Mouse (Mus musculus) neural tube, embryonic 10.5 days (tissue): ENCODE measurements at regions not wholly inside any gene's neighbourhood (a gene's known extent, or its start where the extent isn't known, plus 50 kb on each side); places are given as distances from the start of the nearest gene placed in this dataset.

Source experiments
- DNase-seq: peaks from one replicate; pipeline ENCODE4 v3.0.0-alpha.2; 2017; ENCODE audit warnings: low spot score; ENCODE audit errors: extremely low spot score

DNA sequence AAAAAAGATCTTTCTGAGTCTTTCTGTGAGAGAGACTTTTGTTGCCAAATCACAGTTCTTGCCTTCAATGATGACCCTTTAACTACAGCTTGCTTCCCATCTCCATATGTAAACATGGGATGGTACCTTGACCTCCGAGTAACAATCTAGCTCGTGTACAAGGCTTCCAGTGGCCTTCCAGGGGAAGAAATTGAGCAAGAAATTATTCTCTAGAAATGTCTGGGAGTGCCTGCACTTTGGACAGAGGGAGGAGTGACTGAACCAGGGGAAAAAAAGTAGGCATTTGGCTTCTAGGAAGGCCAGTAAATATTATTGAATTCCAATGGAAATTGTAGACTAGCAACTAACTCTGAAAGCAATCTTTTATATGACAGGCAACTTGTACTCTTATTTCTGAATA is 287.8 kb upstream of the Mpdz start:
- DNase-seq: no peak

DNA sequence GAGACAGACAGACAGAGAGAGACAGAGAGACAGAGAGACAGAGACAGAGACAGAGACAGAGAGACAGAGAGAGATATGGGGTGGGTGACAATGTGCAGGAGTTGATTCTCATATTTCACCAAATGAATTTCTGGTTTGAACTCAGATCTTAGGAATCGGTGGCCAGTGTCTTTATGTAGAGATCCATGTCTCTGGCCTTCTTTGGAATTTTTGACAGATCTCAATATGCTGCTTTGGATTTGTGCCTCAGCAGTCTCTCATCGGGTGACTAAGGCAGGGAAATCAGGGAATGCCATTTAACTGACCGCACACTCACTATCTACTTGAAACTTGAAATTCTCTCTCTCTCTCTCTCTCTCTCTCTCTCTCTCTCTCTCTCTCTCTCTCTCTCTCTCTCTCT is 286.3 kb upstream of the Mpdz start:
- no peak for DNase-seq

DNA sequence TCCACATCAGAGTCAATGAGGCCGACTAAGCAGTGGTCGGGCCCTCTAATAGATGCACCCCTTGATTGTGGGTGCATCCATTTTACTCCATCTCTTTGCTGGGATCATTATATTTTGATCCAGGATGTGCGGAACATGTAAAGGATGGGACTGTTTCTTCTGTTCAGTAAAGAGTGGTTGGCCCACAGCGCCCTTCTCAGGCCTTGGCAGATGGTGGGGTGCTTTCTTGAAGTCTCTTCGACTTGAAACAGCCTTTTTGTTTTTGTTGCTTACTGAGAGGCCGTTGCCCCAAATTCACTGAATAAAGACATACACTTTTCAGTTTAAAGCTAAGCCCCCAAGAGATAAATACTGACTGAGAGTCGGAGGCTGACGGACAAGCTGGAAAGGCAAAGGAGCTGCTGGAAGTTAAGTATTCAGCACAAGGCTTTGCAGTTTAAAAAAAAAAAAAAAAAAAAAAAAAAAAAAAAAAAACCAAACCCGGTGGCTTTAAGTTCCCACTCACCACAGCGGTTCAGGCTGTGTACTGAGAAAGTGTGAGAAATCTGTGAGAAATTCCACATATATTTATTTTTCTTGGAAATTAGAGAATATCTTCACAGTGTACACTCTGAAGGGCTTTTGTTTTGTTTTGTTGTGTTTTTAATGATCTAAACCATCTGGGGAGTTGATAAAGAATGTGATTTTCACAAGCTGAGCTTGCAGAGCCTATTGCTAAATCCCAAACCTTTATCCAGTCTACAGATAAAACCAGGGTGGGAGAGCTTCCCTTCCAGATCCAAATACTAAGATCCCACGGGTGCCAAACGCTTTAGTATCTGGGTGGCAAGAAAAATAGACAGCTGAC is 285.3 kb upstream of the Mpdz start:
- DNase-seq: no peak

DNA sequence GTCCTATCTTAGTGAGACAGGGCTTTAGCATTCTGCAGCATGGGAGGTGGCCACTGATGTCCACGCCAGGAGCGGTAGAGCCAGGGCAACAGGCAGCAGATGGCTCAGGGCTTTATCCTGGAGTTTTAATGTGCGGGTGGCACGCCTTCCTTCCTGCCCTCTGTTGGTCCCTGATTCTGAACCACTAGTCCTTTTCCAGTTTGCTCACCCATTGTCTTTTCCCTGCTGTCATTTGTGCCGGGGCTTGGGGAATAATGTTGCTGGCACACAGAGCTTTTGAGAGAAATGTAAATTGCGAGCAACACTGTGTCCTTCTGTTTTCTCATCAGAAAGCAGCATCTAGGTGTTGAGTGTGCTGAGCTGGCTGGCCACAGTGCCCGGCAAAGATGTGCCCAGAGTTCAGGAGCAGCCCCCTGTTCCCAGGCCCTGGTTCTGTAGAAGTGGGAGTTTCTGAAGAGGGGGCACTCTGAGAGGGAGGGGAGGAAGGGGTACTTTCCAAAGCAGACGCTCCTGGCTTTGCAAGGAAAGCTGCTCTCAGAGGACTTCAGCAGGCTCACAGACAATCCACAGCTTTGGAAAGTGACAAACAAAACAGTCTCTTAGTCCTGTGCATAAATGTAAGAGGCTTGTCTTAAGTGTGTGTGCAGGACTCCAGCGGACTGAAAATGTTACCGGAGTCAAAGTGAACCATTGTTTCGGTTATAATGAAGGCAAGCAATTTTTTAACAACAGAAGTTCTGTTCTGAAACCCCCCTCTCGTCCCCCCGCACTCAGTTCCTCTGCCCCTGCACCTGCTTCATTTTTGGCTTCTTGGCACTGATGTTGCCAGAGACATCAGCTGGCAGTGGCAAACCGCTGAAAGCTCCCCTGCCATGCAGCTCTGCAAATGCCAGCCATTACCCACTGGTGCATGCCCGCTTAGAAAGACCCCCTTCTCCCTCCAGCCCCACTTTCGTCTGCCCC is 284.4 kb upstream of the Mpdz start:
- peak; percentile 17 for DNase-seq

DNA sequence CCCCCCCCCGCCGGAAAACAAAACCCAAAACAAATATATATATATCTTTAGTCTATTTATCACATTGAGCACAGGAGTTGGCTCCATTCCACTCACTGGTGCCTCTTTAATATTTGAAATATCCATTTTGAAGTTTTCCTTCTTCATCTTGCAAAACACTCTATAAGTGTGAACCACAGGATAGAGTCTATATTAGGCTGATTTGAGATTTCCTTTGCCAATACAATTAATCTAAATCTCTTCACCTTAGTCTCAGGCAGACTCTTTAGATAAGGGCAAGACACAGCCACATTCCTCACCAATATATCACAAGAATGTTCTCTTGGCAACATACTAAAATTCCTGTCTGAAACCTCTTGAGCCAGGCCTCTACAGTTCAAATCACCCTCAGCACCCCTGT is 282.1 kb upstream of the Mpdz start:
- DNase-seq: no peak

DNA sequence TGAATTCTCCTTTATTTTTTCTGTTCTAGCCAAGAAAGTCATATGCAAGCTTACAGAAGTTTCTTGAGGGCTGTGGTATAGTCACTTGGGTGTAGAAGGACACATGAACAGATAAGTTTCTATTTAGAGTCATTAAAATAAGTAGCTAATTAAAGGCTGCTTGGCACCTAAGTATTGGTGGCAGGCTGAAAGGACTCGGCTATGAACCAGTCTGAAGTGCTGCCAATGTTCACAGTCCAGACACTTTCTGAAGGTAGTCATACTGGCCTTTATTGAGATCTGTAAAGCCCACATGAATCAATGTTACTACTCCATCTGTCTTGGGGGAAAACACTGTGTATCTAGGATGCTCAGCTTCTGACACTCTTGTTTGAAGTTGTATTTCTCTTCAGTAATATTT is 269.8 kb upstream of the Mpdz start:
- DNase-seq: no peak

DNA sequence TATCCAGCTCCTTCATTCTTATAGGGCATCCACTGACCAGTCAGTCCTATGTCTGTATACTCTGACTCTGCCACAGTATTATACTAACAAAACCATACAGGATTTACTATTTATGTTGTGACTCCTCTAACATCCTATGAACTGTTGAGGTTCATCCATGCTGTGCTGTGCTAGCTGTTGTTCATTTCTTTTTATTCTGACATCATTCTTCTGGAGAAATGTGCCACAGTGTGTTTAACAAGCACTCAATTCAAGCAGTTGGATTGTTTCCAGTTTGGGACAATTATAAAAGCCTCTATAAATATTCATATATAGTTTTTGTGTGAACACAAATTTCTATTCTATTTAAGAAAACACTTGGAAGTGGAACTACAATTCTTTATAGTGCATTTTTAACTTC is 252.6 kb upstream of the Mpdz start:
- no peak for DNase-seq

DNA sequence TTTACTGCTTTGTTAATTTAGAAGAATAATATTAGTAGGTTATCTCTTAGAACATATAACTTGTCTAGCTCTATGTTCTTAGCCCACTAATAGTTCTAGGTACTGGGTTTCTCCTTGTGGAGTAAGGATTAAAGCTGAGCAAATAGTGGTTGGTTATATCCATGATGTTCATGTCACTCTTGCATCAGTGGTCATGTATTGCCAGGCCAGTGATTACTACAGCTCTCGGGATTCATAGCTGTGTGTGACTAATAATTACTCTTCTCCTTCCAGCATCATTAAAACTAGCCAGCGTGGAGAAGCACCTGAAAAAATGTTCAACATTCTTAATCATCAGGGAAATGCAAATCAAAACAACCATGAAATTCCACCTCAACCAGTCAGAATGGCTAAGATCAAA is 234.6 kb upstream of the Mpdz start:
- DNase-seq: no peak

DNA sequence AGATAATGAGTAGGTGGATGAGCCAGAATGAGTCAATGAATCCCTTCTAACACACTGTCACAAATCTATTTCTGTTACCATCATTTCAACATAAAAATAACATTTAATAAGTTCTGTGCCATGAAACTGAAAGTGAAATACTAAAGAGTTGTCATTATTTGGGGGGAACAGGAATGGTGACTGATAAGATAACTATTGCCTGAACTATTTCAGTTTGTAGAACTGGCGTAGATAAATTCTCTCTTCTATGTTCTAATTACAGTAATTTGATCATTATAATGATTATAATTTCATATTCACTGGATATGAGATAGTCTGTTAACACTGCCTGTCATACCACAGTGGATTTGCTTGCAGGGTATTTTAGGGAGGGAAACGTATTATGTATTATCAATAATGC is 232.3 kb upstream of the Mpdz start:
- DNase-seq: no peak

DNA sequence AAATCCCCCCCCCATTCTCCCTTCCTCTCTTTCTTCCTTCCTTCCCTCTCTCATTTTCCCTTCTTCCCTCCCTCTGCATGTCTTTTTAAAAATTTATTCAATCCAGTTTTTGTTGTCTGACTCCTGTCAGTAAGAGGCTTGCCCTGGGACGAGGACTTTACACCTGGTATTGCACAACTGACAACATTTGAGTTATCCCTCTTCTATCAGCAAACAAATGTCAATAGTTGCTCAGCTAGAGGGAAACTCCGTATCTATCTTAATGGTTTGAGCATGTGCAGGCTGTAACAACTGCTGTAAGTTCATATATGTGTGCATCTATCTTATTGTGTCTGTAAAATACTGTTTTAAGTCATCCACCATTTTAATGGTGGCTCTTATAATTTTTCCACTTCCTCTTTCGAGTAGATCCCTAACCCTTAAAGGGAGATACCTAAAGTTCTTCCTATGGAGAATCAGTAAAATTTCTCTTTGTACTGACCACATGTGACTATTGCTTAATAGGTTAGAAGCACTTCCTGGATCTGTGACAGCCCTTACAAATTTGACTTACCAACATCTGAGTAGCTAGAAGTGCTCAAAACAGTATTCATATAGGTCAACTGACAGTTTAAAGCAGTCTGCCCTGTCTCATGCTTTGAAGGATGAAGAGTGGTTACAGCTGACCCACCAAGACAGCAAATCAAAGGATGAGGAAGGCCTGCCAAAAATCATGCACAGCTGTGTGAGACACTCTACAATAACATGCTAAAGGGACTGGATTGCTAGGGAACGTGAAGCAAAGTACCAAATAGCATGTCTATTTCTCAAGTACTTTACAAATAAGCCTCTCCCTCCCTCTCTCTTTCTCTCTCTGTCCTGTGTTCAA is 231.0 kb upstream of the Mpdz start:
- DNase-seq: no peak

DNA sequence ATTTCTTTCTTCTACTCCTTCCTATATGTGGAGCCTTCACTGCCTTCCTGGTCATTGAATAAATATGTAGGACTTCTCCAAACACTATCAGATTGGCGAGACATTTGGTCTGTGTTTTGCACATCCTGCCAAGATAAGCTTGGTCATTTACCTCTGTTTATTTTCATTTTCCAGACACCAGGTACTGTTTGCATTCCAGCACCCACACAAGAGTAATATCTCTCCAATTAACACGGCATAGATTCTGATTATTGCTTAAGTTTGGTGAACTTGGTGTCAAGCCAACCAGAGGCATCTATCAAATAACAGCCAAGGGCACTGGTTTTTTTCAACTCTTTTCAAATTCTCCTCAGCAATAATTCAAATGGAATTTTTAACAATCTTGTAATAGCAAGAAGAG is 229.4 kb upstream of the Mpdz start:
- no peak for DNase-seq

DNA sequence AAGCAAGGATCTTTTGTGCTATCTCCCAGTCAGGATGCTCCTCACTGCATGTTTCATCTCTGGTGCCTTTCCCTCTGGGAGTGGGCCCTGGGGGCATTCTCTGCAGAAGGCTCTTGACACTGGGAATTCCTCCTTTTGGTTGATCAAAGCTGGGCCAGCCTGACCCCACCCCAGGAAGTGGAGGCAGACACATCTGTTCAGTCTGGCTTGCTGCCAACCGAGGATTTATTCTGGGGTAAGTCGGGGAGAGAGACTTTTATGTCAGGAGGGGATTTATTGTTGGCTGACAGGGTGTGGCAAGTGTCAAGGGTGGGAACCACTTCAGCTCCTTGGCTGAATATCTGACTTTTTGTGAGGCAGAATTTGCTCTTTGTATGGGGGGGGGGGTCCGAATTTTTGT is 226.6 kb upstream of the Mpdz start:
- peak; percentile 63 for DNase-seq

DNA sequence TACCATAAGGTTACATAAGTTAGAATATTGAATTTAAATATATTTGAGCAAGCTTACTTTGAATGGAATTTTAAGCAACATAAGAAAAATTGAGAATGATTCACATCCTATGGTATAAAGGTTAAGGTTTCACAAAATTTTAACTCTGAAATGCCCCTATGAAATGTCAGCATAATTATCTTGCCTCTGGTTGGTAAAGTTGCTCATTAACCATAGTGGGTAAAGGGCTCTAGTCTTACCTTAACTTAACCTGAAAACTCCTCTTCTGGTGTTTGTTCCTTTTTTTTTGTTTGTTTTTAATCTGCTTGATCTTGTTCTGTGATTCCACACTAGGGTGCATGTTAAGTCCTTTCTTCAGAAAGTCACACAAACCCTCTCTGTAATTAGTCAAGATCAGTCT is 218.5 kb upstream of the Mpdz start:
- no peak for DNase-seq

DNA sequence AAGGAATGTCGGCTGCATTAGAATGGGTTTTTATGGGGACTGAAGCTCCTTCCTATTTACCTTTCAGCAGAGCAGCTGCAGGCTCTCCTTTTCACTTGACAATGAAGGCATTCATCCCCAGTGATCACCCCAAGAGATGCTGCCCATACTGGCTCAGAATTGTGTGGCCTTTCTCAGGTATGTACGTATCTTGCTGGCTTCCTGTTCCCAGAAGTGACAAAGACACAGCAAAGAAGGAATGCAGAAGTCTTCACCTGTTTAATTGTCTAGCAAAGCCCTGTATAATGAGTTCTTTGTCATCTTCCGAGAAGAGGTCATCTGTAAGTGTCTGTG is 185.8 kb upstream of the Mpdz start:
- DNase-seq: no peak

DNA sequence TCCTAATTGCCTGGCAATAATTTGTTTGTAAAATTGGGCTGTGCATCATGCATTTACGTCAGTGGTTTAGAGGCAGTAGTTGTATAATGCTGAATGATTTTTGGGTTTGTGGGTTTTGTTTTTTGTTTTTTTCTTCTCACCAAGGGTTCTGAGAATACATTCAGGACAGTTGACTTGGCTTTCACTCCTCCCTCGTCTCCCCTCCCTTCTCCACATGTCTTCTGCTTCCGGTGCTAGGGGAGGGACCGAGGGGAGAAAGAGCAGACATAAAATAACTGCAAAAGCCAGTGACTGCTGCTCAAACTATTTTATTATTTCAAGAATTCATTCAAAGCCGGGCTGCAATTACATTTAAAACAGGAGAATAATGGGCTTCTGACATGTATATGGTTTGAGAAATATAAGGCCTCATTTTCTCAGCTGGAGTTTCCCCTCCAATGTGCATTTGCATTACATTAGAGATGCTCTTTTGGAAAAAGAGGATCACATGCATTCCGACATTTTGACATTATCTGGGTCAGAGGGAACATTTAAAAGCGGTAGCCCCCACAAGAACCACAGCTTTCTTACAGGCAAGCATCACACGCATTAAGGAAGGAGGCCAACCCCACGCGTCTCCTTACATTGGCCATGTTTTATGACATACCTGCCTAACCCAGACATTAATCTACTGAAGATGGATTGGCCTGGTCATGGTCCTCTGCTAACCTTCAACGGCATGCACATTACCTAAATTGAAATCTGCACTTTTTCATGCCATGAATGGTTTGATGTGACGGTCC is 185.3 kb upstream of the Mpdz start:
- DNase-seq: no peak

DNA sequence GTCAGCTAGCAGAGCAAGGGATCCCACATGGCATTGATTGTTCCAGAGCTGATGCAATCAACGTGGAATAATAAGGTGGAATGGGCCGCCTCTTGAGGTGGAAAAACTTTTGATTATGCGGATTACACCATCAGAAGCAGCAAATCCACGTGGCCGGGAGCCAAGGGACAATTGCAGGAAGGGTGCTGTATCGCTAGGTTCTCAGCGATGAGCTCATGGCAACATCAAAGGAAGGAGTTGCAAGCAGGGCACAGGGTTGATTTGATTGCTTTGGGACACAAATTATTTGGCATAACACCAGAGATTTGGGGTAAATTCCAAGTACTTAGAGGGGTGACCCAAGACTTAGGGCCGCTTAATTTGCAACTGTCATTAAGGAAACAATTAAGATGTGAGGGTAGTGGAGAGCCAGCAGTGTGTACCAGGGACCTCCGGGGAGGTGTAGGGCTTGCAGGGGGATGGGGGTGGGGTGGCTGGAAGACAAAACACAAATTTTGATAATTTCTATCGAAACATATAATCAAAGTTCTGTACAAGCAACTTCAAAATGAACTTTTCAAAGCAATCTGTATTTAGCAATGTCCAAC is 182.8 kb upstream of the Mpdz start:
- DNase-seq: no peak

DNA sequence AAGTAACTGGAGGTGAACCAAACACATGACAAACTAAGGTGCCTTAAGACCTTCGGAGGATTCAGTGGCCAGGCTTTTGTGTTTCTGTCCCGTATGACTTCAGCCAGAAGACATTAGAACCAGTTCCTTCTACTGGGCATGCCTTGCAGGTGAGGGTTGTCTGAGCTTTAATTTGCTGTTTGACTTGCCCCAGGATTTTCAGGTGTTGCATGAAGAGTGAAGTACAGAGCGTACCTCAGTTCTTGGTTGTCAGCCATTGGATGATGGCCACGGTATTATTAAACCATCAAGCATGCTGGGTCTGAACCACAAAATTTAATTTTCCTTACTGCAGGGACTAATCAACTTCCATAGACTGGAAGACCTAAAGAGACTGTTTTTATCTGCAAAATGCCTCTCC is 181.5 kb upstream of the Mpdz start:
- DNase-seq: no peak

DNA sequence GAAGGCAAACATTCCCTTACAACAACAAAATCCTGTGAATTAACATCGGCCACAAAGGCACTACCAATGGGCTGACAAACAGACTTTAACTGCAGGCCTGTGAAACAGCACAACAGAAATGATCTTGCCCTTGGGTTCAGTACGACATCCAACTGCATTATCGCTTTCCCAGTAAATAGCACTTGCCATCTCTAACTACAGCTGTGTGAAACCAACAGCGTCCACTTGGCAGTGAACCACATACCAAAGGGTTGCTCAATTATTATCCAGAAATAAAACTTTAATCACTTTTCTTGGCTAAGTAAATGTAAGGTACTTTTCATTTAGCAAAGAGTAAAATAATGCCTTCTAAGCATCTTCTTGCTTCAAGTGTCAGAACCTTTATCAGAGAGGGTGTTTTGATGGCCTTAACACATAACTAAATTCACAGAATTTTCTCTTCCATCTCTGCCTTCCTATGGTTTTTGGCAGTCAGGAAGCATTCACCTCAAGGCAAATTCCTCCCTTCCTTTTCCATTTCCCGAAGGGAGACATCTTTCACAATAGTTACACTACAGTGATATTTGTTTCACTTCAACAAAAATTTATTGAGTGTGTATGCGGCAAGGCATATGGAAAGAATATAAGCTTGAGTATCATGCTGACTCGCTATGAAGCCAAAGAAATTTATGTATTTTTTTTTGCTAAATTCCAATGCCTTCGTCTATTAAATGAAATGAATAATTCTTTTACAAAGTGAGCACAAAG is 178.9 kb upstream of the Mpdz start:
- DNase-seq: no peak

DNA sequence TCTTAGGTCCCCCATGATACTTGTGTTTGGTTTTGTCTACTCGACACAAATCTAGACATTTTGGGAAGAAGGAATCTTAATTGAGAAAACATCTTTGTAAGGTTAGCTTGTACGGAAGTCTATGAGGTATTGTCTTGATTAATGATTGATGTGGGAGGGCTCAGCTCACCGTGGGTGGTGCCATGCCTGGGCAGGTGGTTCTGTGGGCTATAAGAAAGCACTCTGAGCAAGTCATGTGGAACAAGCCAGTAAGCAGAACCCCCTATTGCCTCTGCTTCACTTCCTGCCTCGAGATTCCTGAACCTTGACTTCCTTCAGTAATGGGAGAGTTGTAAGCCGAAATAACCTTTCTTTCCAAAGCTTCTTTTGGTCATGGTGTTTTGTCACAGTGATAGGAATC is 174.6 kb upstream of the Mpdz start:
- DNase-seq: no peak

DNA sequence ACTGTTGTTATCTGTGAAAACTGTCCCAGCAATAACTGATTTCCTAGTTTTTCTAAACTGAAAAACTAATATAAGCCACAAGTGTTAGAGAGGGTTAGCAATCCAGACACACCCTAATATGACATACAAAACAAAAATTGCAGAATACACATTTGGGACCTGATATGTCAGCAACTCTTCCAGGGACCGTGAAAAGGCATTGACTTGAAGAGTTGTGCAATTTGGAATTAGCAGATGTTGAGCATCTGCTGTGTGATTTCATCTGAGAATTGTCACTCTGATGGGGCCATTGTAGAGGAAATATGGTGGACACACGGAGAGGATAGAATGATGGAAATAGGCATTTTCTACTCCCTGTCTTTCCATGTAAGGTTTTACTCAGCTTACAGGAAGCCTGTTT is 168.6 kb upstream of the Mpdz start:
- no peak for DNase-seq
